Mouse (Mus musculus) left cerebral cortex, postnatal 14 days (tissue): ENCODE data around the gene Synj2. TPM values are rescaled to one million over a fixed set of nuclear protein-coding genes. Genes with fewer than 3 reads are reported as not detected.

Experiments used
- DNase-seq, 2 experiments: peaks; one replicate each; pipeline ENCODE4 v3.0.0; 2021 to 2022; ENCODE audit warnings: low spot score in 2 of 2, mixed read lengths in 1 of 2
- intact Hi-C: fragments of 180-260 bp; cut with DNase I; formaldehyde crosslinking; loops from one replicate; pipeline ENCODE4 v1.15.1; 2025
- long read RNA-seq, 2 experiments: library from polyadenylated mRNA; stranded (forward); transcript quantifications; one replicate each; pipeline ENCODE4 v2.0.0; 2021
- total RNA-seq, 2 experiments: library from RNA; stranded (reverse); gene quantifications; 2 replicates each; pipeline ENCODE4 v1.2.3; 2021

Synj2 gene
- total RNA-seq: 10 to 100 TPM; 60.1 to 64.4 TPM
- long read RNA-seq, experiment 1, partial matches to known transcripts: 6 of 28 reads
- long read RNA-seq, experiment 1, other reads (novel, unspliced or antisense): 22 of 28 reads
- long read RNA-seq, experiment 2, partial matches to known transcripts: 7 of 24 reads
- long read RNA-seq, experiment 2, other reads (novel, unspliced or antisense): 17 of 24 reads

- intact Hi-C loops: loop anchor here (2.0 kb wide), 1 partner anchor 75 kb away; no protein-coding TSS in a partner anchor
- DNase-seq: no peak
These were observed at the start of gene Synj2 for GRCm38 (mm10) chr17:5941230-5942043. Synj2 (plus strand) TSS chr17:5941280.

GRCm38 (mm10) chr17:5891933-5892683, 49.0 kb upstream of the Synj2 start:
- DNase-seq: no peak
- intact Hi-C loops: loop anchor here (5.0 to 10.0 kb wide), 2 partner anchors 50 to 447 kb away; partner anchors contain the start of genes Snx9 and Tmem242

DNA sequence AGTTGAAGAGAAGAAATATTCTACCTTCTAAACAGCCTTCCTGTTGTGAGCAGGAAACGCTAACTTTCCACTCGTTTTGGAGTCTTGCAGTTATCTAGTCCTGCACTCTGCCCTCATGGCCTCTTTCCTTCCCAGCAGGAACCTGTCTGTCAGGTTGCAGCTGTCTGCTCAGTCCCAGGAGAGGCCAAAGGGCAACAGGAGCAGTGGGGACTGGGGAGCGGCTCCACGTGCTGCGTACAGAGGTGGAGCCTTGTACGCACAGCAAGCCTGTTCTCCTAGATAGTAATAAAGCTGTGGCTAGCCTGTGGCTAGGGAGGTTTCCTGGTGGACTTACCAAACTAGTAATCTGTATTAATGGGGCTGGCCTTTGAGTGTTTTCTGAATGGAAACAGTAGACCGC, 48.0 kb upstream of the Synj2 start:
- no peak for DNase-seq
- intact Hi-C loops: loop anchor here (5.0 to 10.0 kb wide), 2 partner anchors 51 to 448 kb away; partner anchors contain the start of genes Snx9 and Tmem242

DNA sequence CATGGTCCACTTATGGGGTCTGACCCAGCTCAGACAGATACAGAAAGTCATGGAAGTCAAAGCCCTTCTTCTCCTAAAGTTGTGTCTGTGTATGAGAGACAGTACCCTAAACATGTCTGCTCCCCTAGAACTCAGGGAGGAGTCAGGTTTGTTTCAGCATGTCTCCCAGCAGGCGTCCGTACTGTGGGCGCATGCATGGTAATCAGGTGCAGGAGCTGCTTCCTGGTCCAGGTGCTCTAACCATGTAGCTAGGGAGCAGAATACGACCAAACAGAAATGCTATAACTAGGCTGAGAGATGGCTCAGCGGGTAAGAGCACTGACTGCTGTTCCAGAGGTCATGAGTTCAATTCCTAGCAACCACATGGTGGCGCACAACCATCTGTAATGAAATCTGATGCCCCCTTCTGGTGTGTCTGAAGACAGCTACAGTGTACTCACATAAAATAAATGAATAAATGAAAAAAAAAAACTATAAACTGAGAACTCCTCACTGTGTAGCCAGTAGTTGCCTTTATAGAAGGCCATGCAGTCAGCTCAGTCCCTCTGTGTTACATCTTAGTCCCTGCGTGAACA, 47.4 kb upstream of the Synj2 start:
- intact Hi-C loops: loop anchor here (5.0 to 10.0 kb wide), 2 partner anchors 51 to 449 kb away; partner anchors contain the start of genes Snx9 and Tmem242
- DNase-seq: no peak

DNA sequence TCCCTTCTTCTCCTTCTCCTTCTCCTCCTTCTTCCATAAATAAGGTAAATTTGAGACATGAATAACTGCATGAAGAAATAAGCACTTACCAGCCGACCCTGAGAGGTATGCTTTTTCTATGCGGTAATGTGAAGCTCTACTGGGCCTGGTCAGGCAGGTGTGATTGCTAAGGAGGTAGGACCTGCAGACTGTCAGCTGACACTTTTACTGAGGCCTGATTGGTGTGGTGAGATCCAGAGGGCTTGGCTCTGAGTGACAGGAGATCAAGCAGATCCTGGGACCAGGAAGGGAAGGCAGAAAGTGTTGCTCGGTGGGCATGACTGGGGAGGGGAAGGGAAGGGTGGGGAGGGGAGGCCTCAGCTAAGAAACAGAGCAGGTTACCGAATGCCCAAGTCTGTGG, 45.0 kb upstream of the Synj2 start:
- no peak for DNase-seq
- intact Hi-C loops: loop anchor here (10.0 kb wide), 1 partner anchor 451 kb away; the partner anchor contains the start of gene Tmem242

DNA sequence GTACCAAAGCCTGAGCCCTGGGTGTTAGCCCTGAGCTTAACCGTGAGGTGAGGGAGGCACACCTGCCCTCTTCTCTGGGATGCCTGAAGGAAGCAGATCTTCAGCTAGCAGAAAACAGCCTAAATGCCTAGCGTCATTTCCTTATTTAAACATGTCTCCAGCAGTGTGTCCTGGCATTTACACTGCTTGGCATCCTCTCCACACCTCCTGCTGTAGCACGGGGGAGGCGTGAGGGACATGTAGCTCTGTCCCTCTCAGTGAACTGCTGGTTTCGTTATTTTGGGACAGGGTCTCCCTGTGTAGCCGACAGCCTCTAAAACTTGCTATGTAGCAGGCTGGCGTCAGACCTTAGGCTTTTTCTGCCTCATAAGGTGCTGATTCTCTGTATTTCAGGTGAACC, 44.5 kb upstream of the Synj2 start:
- intact Hi-C loops: loop anchor here (10.0 kb wide), 1 partner anchor 452 kb away; the partner anchor contains the start of gene Tmem242
- peak in 1 of 2 experiments; percentile 52 for DNase-seq

- no peak for DNase-seq
- intact Hi-C loops: loop anchor here (10.0 kb wide), 1 partner anchor 453 kb away; the partner anchor contains the start of gene Tmem242
These were observed 43.5 kb upstream of the Synj2 start for GRCm38 (mm10) chr17:5897326-5898200.

DNA sequence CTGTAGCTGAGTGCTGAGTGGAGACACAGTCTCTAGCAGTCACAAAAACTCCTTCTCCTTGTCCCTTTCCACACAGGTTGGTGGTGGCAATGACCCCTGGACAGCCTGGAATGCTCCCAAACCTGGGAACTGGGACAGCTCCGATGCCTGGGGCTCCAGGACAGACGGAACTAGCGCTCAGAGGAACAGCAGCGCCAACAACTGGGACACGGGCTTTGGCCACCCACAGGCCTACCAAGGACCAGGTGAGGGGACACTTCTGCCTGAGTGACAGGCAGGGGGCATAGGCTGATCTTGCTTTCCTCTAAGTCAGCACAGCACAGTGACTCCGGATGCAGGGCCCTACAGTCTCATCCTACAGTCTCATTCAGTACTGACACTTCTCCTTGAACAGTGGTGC, 41.8 kb upstream of the Synj2 start:
- intact Hi-C loops: loop anchor here (10.0 kb wide), 1 partner anchor 454 kb away; the partner anchor contains the start of gene Tmem242
- DNase-seq: no peak

GRCm38 (mm10) chr17:5901381-5901780, 39.7 kb upstream of the Synj2 start:
- DNase-seq: no peak
- intact Hi-C loops: no loop called here

- intact Hi-C loops: no loop called here
- DNase-seq: no peak
These were observed 37.3 kb upstream of the Synj2 start for GRCm38 (mm10) chr17:5903630-5904301.

DNA sequence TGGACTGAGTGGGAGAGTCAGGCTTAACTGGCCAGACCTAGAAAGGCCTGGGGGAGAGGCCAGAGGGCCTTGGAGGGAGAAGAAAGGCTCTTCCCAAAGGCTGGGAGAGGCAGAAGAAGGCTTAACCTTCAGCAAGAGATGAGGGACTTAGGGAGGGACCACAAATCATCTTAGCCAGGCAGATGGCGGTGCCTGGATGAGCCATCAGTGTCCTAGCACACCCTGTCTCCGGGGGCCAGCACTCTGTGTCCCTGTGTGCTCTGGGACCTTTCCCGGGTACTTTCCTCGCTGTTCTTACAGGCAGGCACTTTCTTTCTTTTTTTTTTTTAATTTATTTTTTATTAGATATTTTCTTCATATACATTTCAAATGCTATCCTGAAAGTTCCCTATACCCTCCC, 31.4 kb upstream of the Synj2 start:
- intact Hi-C loops: no loop called here
- no peak for DNase-seq

GRCm38 (mm10) chr17:5911591-5911990, 29.5 kb upstream of the Synj2 start:
- intact Hi-C loops: no loop called here
- peak; percentile 58 to 67 for DNase-seq

DNA sequence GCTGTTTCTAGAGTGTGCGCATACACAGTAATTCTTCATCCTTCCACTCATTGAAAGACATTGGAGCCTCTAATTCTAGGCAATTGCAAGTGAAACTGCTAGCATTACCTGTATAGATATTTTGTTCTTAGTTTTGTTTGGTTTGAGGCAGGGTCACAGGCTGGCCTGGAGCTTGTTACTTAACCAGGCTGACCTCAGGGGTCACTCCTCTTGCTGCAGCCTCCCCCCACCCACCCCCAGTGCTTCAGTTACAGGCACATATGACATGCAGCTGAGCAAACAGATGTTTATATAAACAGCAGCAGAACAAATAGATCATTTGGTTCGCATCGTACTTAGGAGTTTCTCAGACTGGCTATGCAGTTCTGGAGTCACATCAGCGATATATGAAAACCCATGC, 28.3 kb upstream of the Synj2 start:
- no peak for DNase-seq
- intact Hi-C loops: no loop called here

- no peak for DNase-seq
- intact Hi-C loops: no loop called here
These were observed 26.9 kb upstream of the Synj2 start for GRCm38 (mm10) chr17:5914217-5914616.

DNA sequence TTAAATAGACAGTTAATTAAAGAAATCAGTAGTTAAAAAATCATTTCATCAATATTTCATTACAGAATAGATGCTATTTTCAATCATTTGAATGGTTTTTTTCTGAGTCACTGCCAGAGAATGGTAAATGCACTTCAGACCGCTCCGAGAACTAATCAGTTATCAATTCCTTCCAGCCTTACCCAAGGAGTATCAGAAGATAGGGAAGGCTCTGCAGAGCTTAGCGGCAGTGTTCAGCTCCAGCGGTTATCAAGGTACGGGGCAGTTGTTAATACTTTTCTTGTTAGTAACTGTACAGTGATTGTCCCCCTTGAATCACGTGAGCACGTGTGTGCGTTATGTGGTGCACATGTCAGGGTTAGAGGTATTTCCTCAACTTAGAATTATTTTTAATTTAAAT, 19.1 kb upstream of the Synj2 start:
- no peak for DNase-seq
- intact Hi-C loops: loop anchor here (2.0 kb wide), 1 partner anchor 125 kb away; no protein-coding TSS in a partner anchor

GRCm38 (mm10) chr17:5923281-5923680, 17.8 kb upstream of the Synj2 start:
- intact Hi-C loops: loop anchor here (2.0 kb wide), 1 partner anchor 126 kb away; no protein-coding TSS in a partner anchor
- DNase-seq: peak; percentile 62 to 68

DNA sequence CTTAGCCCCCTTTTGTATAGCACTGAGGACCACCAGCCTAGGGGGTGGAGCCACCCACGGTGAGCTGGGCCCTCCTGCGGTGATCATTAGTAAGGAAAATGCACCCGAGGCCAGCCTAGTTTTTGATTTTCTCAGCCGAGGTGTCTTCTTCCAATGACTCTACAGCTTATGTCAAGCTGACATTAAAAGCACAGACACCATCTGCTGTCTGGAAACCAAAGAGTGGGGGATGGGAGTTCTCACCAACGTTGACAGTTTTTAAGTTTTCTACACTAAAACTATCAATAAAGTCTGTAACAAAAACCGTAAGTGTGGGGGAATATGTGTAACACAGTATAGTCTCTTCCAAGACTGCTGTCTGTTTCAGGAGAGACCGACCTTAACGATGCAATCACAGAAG, 16.8 kb upstream of the Synj2 start:
- DNase-seq: peak; percentile 57 to 71
- intact Hi-C loops: no loop called here

- intact Hi-C loops: no loop called here
- no peak for DNase-seq
These were observed 14.4 kb upstream of the Synj2 start for GRCm38 (mm10) chr17:5926710-5927109.
